Mouse (Mus musculus) midbrain, embryonic 12.5 days (tissue): ENCODE results near the gene I0C0044D17Rik. TPM values are rescaled to one million over a fixed set of nuclear protein-coding genes. Genes with fewer than 3 reads are reported as not detected.
"Not testable (repeated sequence)": the region's sequence is repeated elsewhere in the genome, so short reads cannot be mapped to it uniquely, and the experiment has no call there.

ENCODE experiments used
- ATAC-seq: fragments of 200-750 bp; cut with Nextera tagmentation; 2 replicates; pipeline ENCODE4 v1.8.0; 2017; ENCODE audit warnings: low read depth, moderate TSS enrichment, moderate library complexity; ENCODE audit not compliant: low FRiP score
- H3K27ac ChIP-seq: fragments of 300-500 bp; sonication (generic); replicated peaks from 2 replicates; pipeline ENCODE4 v1.5.1; 2016; ENCODE audit warnings: mild to moderate bottlenecking
- H3K27me3 ChIP-seq: fragments of 300-500 bp; sonication (generic); 2 replicates; pipeline ENCODE4 v1.6.1; 2016; ENCODE audit warnings: mild to moderate bottlenecking
- H3K36me3 ChIP-seq: fragments of 300-500 bp; sonication (generic); 2 replicates; pipeline ENCODE4 v1.6.1; 2016
- H3K4me1 ChIP-seq: fragments of 300-500 bp; sonication (generic); 2 replicates; pipeline ENCODE4 v1.6.1; 2016
- H3K4me2 ChIP-seq: fragments of 300-500 bp; sonication (generic); replicated peaks from 2 replicates; pipeline ENCODE4 v1.6.1; 2016; ENCODE audit warnings: mild to moderate bottlenecking, moderate library complexity
- H3K4me3 ChIP-seq: fragments of 300-500 bp; sonication (generic); 2 replicates; pipeline ENCODE4 v1.5.1; 2016; ENCODE audit warnings: mild to moderate bottlenecking
- H3K9ac ChIP-seq: fragments of 300-500 bp; sonication (generic); replicated peaks from 2 replicates; pipeline ENCODE4 v1.6.1; 2016; ENCODE audit warnings: mild to moderate bottlenecking, moderate library complexity
- H3K9me3 ChIP-seq: fragments of 300-500 bp; sonication (generic); 2 replicates; pipeline ENCODE4 v1.6.1; 2016; ENCODE audit warnings: mild to moderate bottlenecking
- WGBS: fragments of 180-500 bp; shearing (Covaris S2); methylation state at CpG from one replicate; pipeline ENCODE4 v1.1.7; 2016; 5-methylcytosine and 5-hydroxymethylcytosine counted together
- polyA plus RNA-seq: library from polyadenylated mRNA; unstranded; fragments of >200 nt; fragmentation: Nextera tagmentation; extraction: Ambion mirVana; gene quantifications from 2 replicates; pipeline ENCODE4 v1.2.1, GENCODE M21; 2016

Gene I0C0044D17Rik
- polyA plus RNA-seq, 1 experiment from 2014 or later: not detected

DNA sequence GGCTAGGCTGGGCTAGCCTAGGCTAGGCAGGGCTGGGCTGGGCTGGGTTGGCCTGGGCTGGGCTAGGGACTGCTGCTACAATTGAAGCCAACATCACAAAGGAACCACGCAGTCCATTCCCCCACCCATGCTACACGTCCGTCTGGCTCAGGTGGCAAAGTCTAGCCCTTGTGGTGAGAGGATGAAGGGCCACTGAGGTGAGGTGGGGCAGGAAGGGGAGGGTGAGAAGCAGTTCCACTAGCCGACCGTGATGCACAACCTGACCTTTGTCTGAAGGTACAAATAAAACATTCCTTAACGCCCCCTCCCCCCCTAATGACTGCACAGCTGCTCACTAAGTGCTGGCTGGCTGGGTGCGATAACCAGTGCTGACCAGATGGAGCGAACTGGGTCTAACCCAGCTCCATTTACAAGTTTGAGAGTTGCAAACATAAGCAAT, 22.1 kb upstream of the I0C0044D17Rik start:
- Histone ChIP-seq H3K27ac (no peak overlapping the region), H3K4me3 (no peak overlapping the region), H3K4me1 (0 out of 2 replicates have a peak, but pooled peaks cover 5% of the 10 kb centered on the region), H3K9ac (no peak overlapping the region), H3K36me3 (no peaks in the 10 kb centered on the region), H3K9me3 (no peaks in the 10 kb centered on the region), H3K27me3 (no peaks in the 10 kb centered on the region), H3K4me2 (no peak overlapping the region)
- WGBS: 90% methylated on average over 8 of the region's 8 CpGs
- no peak for ATAC-seq

DNA sequence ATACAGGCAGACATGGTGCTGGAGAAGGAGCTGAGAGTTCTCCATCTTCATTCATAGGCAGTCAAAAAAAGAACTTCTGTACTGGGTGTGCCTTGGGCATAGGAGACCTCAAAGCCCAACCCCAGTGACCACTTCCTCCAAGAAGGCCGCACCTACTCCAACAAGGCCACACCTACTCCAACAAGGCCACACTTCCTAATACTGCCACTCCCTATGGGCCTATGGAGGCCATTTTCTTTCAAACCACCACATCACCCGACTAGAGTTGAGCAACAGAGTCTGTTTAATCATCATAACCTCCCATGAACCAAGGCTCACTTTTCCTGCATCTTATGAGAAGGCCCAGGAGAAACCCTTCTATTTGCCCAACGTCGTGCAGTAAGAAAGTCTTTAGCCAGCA, 21.6 kb upstream of the I0C0044D17Rik start:
- Histone ChIP-seq H3K9me3 (no peaks in the 10 kb centered on the region), H3K9ac (no peak overlapping the region), H3K27ac (no peak overlapping the region), H3K4me3 (no peak overlapping the region), H3K4me2 (no peak overlapping the region), H3K27me3 (no peaks in the 10 kb centered on the region), H3K36me3 (no peaks in the 10 kb centered on the region), H3K4me1 (peaks cover 10% of the 10 kb centered on the region; the same call in 1 of the 2 replicates)
- ATAC-seq: no peak
- 93% methylated on average over 4 of the region's 4 CpGs for WGBS

DNA sequence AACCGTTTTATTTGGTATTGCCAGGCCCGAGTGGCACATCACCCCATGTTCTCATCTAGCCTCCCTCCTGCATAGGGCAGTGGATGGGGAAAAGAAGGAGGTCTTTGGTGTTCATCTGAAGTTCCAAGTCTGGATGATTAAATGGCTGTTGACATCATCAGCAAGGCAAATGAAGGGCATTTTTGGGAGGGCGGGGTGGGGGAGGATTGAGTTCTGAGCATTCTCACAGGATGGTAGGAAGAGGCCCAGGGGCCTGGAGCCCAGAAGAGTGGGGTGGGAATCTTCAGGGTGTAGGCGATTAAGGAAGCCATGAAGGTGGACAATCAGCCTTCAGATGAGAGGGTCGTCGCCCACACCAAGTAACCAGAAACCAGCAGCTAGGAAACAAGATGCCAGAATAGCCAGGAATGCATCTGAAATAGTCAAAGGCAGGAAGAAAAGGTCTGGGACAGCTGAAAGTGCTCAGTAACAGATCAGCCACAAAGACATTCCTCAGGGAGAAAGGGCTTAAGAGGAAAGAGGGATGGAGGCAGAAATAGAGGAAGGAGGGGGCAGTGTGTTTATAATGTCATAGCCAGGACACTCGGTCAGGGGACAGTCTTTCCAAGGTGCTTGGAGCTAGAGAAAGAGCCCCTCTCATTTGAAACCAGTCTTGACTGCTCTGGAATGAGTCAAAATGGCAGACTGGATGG, 20.4 kb upstream of the I0C0044D17Rik start:
- H3K4me3 ChIP-seq: no peak overlapping the region
- H3K9ac ChIP-seq: no peak overlapping the region
- H3K36me3 ChIP-seq: no peaks in the 10 kb centered on the region
- 79% methylated on average over 7 of the region's 7 CpGs for WGBS
- H3K27ac ChIP-seq: no peak overlapping the region
- peaks cover 10% of the 10 kb centered on the region; the same call in 1 of the 2 replicates for H3K4me1 ChIP-seq
- H3K27me3 ChIP-seq: no peaks in the 10 kb centered on the region
- H3K9me3 ChIP-seq: no peaks in the 10 kb centered on the region
- ATAC-seq: no peak
- H3K4me2 ChIP-seq: no peak overlapping the region

DNA sequence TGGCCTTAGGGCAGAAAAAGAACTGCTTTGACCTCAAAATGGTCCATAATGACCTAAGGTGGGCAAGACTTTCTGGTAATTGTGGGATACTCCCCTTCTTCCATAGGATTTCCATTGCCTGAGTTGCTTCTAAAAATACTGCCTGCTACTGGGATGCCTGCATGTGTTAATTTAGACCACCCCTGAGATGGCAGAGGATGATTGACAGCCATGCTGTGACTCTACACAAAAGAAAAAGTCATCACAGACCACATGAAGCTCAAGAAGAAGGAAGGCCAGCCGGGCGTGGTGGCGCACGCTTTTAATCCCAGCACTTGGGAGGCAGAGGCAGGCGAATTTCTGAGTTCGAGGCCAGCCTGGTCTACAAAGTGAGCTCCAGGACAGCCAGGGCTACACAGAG, 17.6 kb upstream of the I0C0044D17Rik start:
- not testable (repeated sequence) for H3K27ac ChIP-seq, H3K4me2 ChIP-seq, H3K36me3 ChIP-seq, H3K4me3 ChIP-seq, H3K9ac ChIP-seq, H3K9me3 ChIP-seq, ATAC-seq, H3K27me3 ChIP-seq
- 71% methylated on average over 6 of the region's 6 CpGs for WGBS
- peaks cover 10% of the 10 kb centered on the region; the same call in 1 of the 2 replicates for H3K4me1 ChIP-seq

DNA sequence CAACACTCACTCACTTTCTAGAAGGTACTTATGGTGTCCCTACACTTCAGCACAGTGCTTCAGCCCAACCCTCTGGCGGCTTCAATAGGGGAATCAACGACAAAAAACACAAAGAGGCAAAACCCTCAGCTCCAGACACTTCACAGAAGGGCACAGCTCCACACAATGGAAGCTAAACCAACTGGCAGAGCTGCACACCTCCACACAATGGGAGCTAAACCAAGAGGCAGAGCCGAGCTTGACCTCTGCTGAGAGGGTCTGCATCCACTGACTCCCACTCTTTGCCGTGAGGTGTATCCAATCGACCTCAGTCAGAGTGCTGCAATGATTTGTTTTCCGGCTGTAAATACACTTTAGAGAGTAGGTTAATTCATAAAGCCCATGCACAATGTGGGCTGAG, 16.9 kb upstream of the I0C0044D17Rik start:
- Histone ChIP-seq H3K9me3 (no peaks in the 10 kb centered on the region), H3K4me1 (peaks cover 10% of the 10 kb centered on the region; the same call in 1 of the 2 replicates), H3K27ac (no peak overlapping the region), H3K27me3 (0 out of 2 replicates have a peak, but pooled peaks cover 4% of the 10 kb centered on the region), H3K4me3 (no peak overlapping the region), H3K9ac (no peak overlapping the region), H3K36me3 (no peaks in the 10 kb centered on the region), H3K4me2 (no peak overlapping the region)
- peak; percentile 54; the same call in 1 of the 2 replicates for ATAC-seq
- 17% methylated on average over 6 of the region's 6 CpGs for WGBS

DNA sequence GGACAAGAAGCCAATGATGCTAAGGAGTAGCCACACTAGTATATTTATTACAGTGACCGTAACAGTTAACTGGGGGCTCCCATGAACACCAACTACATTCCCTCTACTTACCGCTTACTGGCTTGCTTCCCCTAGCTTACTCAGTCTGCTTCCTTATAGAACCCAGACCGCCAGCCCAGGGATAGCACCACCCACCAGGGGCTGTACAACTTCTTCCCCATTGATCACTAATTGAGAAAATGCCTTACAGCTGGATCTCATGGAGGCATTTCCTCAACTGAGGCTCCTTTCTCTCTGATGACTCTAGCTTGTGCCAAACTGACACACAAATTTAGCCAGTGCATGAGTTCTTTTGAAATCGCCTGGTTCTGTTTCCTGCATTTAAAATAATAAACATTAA, 15.3 kb upstream of the I0C0044D17Rik start:
- no peaks in the 10 kb centered on the region for H3K36me3 ChIP-seq
- H3K4me2 ChIP-seq: no peak overlapping the region
- no peak overlapping the region for H3K4me3 ChIP-seq
- ATAC-seq: no peak
- peaks cover 10% of the 10 kb centered on the region; the same call in 1 of the 2 replicates for H3K4me1 ChIP-seq
- no peaks in the 10 kb centered on the region for H3K9me3 ChIP-seq
- H3K27me3 ChIP-seq: 0 out of 2 replicates have a peak, but pooled peaks cover 4% of the 10 kb centered on the region
- no peak overlapping the region for H3K27ac ChIP-seq
- WGBS: 82% methylated on average over 4 of the region's 4 CpGs
- H3K9ac ChIP-seq: no peak overlapping the region

DNA sequence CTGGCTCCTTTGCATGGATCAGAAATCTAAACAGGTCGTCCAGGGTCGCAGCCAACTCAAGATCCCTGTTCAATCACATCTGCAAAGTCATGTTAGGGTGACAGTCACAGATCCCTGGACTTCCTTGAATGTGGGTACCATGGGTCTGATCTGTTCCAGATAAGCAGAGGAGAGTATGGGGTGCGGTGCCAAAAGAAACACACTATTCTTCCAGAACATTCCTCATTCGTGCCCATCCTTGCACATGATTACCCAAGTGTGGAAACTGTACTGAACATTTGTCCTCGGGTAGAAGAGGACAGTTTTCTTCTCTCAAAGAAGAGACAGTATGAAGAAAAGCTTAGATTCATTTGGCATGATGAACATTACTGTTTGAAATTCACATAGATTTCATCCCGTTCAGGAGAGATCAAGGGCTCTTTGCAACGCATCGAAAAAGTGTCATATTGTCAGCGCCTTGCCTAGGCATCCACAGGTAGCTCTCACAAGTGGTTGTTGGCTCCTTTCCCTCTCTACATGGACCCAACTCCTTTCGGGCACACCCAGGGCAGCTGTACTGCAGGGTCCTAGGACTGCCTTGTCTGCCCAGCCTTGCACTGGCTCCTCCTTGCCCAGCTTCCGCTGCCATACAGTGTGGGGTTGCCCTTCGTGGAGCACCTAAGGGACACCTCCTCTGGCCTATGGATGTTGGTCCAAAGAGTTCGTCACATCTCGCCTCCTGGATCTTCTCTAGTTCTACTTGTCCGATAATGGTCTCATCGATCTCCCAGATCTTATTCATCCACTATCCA, 14.3 kb upstream of the I0C0044D17Rik start:
- no peak for ATAC-seq
- H3K27me3 ChIP-seq: 0 out of 2 replicates have a peak, but pooled peaks cover 4% of the 10 kb centered on the region
- 94% methylated on average over 16 of the region's 16 CpGs for WGBS
- no peak overlapping the region for H3K9ac ChIP-seq
- H3K36me3 ChIP-seq: no peaks in the 10 kb centered on the region
- H3K4me2 ChIP-seq: no peak overlapping the region
- no peak overlapping the region for H3K27ac ChIP-seq
- H3K9me3 ChIP-seq: no peaks in the 10 kb centered on the region
- no peak overlapping the region for H3K4me3 ChIP-seq
- H3K4me1 ChIP-seq: peaks cover 10% of the 10 kb centered on the region; the same call in 1 of the 2 replicates

DNA sequence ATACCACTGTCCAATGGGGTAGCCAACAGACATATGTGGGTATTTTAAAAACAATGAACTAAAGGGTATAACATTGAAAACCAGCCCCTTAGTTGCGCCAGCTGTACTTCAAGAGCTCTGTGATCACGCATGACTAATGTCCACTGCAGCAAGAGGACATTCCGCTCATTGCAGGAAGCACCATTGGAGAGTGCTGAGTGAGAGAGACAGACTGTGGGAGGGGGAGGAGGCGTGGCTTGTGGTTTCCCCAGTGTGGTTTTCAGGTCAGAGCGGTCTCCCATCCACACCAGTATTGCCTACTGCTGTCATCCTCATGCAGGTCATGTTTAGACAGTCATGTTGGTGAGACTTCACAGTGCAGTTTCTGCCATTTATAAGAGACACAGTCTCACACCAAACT, 12.9 kb upstream of the I0C0044D17Rik start:
- Histone ChIP-seq H3K27ac (no peak overlapping the region), H3K4me1 (peaks cover 10% of the 10 kb centered on the region; the same call in 1 of the 2 replicates), H3K4me3 (no peak overlapping the region), H3K36me3 (no peaks in the 10 kb centered on the region), H3K9ac (no peak overlapping the region), H3K4me2 (no peak overlapping the region), H3K27me3 (0 out of 2 replicates have a peak, but pooled peaks cover 4% of the 10 kb centered on the region), H3K9me3 (no peaks in the 10 kb centered on the region)
- WGBS: 55% methylated on average over 5 of the region's 5 CpGs
- no peak for ATAC-seq

DNA sequence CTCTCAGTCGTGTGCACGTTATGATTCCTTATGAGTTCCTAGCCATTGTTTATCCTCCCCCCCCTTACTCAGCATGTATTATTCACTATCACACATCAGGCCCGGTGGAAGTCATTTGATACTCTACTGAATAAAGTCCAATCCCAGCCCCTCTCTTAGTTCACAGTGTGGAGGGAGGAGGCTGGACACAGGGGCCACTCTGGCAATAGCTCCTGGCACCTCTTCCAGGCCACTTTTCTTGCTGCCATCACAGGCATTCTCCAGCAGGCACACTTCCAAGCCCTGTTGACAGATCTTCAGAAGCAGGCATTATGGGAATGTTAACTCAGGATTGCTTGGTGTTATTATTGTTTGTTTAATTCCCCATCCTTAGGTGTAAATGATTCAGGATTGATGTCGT, 11.1 kb upstream of the I0C0044D17Rik start:
- Histone ChIP-seq H3K9ac (no peak overlapping the region), H3K9me3 (no peaks in the 10 kb centered on the region), H3K4me3 (no peak overlapping the region), H3K27me3 (0 out of 2 replicates have a peak, but pooled peaks cover 4% of the 10 kb centered on the region), H3K36me3 (no peaks in the 10 kb centered on the region), H3K4me1 (no peaks in the 10 kb centered on the region), H3K4me2 (no peak overlapping the region), H3K27ac (no peak overlapping the region)
- WGBS: 70% methylated on average over 4 of the region's 4 CpGs
- ATAC-seq: no peak

DNA sequence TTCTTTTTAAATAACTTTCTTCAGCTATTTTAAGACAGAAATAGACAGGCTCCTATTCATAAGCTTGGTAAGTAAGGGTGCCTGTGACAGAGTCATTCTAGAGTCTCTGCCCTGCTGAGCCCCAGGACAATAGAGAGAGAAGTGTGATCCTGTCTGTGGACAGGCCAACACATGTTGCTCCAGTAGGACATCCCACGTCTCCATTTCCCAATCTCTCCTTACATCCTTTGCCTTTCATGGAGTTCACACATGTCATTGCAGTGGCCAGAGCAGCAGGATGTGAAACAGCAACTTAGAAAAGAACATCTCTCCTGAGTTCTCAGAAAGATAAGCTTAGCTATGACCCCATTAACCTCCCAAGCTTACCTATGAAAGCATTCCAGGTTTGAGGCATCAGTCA, 8.1 kb upstream of the I0C0044D17Rik start:
- H3K9ac ChIP-seq: no peak overlapping the region
- H3K9me3 ChIP-seq: no peaks in the 10 kb centered on the region
- no peak for ATAC-seq
- H3K4me3 ChIP-seq: no peak overlapping the region
- H3K27me3 ChIP-seq: 0 out of 2 replicates have a peak, but pooled peaks cover 4% of the 10 kb centered on the region
- no peak overlapping the region for H3K4me2 ChIP-seq
- H3K4me1 ChIP-seq: no peaks in the 10 kb centered on the region
- no peaks in the 10 kb centered on the region for H3K36me3 ChIP-seq
- H3K27ac ChIP-seq: no peak overlapping the region
- WGBS: 78% methylated on average over 1 of the region's 1 CpGs

DNA sequence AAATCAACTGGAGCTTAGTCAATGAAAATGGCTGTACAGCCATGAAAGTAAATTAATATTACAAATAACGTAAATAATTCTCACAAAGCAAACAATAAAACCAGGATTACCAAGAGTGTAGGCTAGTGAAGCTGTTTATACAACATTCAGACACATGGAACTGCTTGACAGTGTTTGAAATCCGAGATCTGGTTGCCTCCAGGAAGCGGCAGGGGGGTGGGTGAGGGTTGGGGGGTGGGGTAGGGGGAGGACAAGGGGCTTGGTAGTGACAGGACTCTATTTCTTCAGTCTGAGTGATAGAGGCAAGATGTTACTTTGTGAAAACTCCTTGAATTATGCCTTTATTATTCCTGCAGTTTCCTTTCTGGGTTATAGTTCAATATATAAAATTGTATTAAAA, 3.1 kb upstream of the I0C0044D17Rik start:
- no peak overlapping the region for H3K9ac ChIP-seq
- no peak overlapping the region for H3K4me2 ChIP-seq
- no peaks in the 10 kb centered on the region for H3K27me3 ChIP-seq
- ATAC-seq: no peak
- WGBS: 54% methylated on average over 3 of the region's 3 CpGs
- H3K36me3 ChIP-seq: no peaks in the 10 kb centered on the region
- no peaks in the 10 kb centered on the region for H3K9me3 ChIP-seq
- no peaks in the 10 kb centered on the region for H3K4me1 ChIP-seq
- H3K4me3 ChIP-seq: no peak overlapping the region
- H3K27ac ChIP-seq: no peak overlapping the region

DNA sequence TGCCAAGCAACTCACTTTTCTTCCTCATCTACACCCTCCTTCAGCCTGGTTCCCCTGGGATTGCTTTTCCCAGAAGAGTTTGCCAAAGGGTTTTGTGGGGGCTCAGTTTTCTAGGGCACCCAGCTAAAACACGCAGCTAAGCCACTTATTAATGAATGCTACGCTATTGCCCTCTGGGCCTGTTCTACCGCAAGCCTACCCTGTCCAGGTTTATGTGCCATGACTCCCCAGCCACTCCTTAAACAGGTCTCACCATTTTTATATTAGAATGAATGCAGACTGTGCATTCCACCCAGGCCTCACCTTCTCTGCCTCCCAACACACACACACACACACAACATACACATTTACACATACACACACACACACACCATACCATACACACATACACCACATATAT, 593 bp downstream of the I0C0044D17Rik start:
- no peak overlapping the region for H3K9ac ChIP-seq
- no peaks in the 10 kb centered on the region for H3K9me3 ChIP-seq
- 84% methylated on average over 3 of the region's 3 CpGs for WGBS
- H3K4me1 ChIP-seq: no peaks in the 10 kb centered on the region
- no peak overlapping the region for H3K4me2 ChIP-seq
- no peaks in the 10 kb centered on the region for H3K36me3 ChIP-seq
- H3K27me3 ChIP-seq: peaks cover 24% of the 10 kb centered on the region
- no peak for ATAC-seq
- no peak overlapping the region for H3K4me3 ChIP-seq
- no peak overlapping the region for H3K27ac ChIP-seq
